Mouse (Mus musculus): ENCODE measurements around the gene Gdap1l1.

DNA sequence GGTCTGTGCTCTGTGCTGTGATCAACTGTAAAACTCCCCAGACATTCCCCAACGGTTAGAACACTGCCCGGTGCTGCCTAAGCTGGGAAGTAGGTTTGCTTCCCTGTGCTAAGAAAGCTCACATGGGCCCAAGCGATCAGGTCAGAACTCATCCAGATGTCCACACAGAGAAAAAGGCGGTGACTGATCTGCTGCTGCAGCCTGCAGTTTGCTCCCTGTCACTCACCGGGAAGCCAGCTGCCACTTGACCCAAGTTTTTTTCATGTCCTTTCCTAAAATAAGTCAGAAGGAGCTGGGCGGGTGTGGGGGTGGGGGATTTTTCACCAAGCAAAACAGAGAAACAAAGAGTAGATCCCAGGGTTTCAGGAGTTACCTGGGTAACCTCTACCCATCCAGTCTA is 26.3 kb downstream of the Gdap1l1 start:
- TF ChIP-seq CTCF (IDR thresholded peaks at IDR 0.05; ENCODE audit: extremely low read depth, insufficient read depth, low read length) (no peak), POLR2A (IDR thresholded peaks at IDR 0.05; ENCODE audit: extremely low read depth, insufficient read depth, low read length) (no peak)

Data from cortical plate, adult 2 months (tissue).